Mouse (Mus musculus) neutrophil, adult 83 days (primary cell): ENCODE data around the gene Gm20869. TPM values are rescaled to one million over a fixed set of nuclear protein-coding genes. Genes with fewer than 3 reads are reported as not detected.

Source experiments
- total RNA-seq, 2 experiments: library from RNA; stranded (reverse); gene quantifications; one replicate each; pipeline ENCODE4 v1.2.4; 2023

Gene Gm20869
- total RNA-seq, result not detected

DNA sequence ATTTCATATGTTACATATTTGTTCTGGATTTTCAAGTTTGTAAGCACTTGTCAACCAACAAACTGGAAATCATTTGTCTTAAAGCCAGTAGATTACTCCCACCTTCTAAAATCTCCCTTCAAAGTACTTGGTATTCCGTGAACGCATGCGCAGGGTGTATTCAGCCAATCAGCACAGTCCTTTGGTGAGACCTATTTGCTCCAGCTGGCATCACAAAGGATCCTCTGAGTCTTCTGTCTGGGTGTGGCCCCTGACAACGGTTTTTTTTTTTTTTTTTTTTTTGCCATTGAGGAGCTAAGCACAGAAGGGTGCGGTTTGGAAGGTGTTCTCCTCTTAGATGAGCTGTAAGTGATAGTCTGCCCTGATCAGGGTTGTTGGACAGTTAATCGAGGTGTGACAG, at the start of gene Gm20869:
Gene Gm20869, plus strand, starts transcription at position 301 of the 400 bp plus-strand sequence.

Other genes with a start within 250 kb of the Gm20869 start
- not detected for gene Gm20870, start 222.6 kb downstream of the Gm20869 start, total RNA-seq